Mouse (Mus musculus): ENCODE measurements around the gene Klc2. TPM values are rescaled to one million over a fixed set of nuclear protein-coding genes. Genes with fewer than 3 reads are reported as not detected.

Klc2 gene
- polyA plus RNA-seq, 1 experiment from 2014 or later = 17.9 TPM

- 61% methylated on average over 7 of the region's 7 CpGs for WGBS
- no peak for ATAC-seq (ENCODE audit: insufficient number of reproducible peaks, low FRiP score, low TSS enrichment, low read depth)
- Histone ChIP-seq H3K9me3 (replicated peaks) (no peaks in the 10 kb centered on the region), H3K4me3 (replicated peaks) (no peak overlapping the region), H3K9ac (no peak overlapping the region), H3K36me3 (no peaks in the 10 kb centered on the region), H3K27ac (replicated peaks) (no peak overlapping the region), H3K4me2 (replicated peaks) (no peak overlapping the region), H3K4me1 (no peaks in the 10 kb centered on the region), H3K27me3 (no peaks in the 10 kb centered on the region)
Observed at GRCm38 (mm10) chr19:5124055-5124614, 5.8 kb upstream of the Klc2 start.

GRCm38 (mm10) chr19:5123241-5123640, 4.9 kb upstream of the Klc2 start:
- Histone ChIP-seq H3K27ac (replicated peaks) (no peak overlapping the region), H3K4me1 (peaks cover 9% of the 10 kb centered on the region), H3K9me3 (replicated peaks) (no peaks in the 10 kb centered on the region), H3K9ac (no peak overlapping the region), H3K36me3 (no peaks in the 10 kb centered on the region), H3K4me2 (replicated peaks) (no peak overlapping the region), H3K27me3 (no peaks in the 10 kb centered on the region), H3K4me3 (replicated peaks) (no peak overlapping the region)
- no peak for ATAC-seq (ENCODE audit: insufficient number of reproducible peaks, low FRiP score, low TSS enrichment, low read depth)
- 81% methylated on average over 3 of the region's 3 CpGs for WGBS

DNA sequence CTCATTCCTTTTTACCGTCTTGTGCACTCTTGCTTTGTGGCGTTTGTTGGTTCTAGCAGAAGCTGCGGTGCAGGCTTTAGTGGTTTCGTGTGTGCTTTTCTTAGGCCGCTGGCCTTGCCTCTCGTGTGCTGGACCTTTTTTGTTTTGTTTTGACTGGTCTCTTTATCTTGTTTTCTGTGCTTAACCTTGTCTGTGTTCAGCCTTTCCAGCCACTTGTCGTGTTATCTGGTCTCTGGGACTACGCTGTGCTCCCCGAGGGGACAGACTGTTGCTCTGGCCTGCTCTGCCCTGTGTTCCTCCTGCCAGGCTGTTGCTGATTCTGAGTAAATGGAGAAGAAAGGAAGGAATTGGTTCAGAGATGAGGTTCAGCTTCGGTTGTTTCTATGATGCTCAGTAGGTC, 4.1 kb upstream of the Klc2 start:
- peaks cover 10% of the 10 kb centered on the region for H3K4me1 ChIP-seq
- no peak overlapping the region for H3K27ac ChIP-seq (replicated peaks)
- H3K27me3 ChIP-seq = no peaks in the 10 kb centered on the region
- no peaks in the 10 kb centered on the region for H3K36me3 ChIP-seq
- H3K4me3 ChIP-seq (replicated peaks) = no peak overlapping the region
- H3K4me2 ChIP-seq (replicated peaks) = no peak overlapping the region
- WGBS = 74% methylated on average over 10 of the region's 10 CpGs
- ATAC-seq (ENCODE audit: insufficient number of reproducible peaks, low FRiP score, low TSS enrichment, low read depth) = no peak
- no peaks in the 10 kb centered on the region for H3K9me3 ChIP-seq (replicated peaks)
- no peak overlapping the region for H3K9ac ChIP-seq

GRCm38 (mm10) chr19:5117494-5118383, 621 bp downstream of the Klc2 start:
- Histone ChIP-seq H3K36me3 (peaks cover 13% of the 10 kb centered on the region), H3K9me3 (replicated peaks) (no peaks in the 10 kb centered on the region), H3K4me2 (replicated peaks) (peak overlapping the region; percentile 66), H3K4me1 (peaks cover 21% of the 10 kb centered on the region), H3K9ac (peak overlapping the region; percentile 73), H3K4me3 (replicated peaks) (peak overlapping the region; percentile 88), H3K27me3 (no peaks in the 10 kb centered on the region), H3K27ac (replicated peaks) (peak overlapping the region; percentile 96)
- WGBS = under 1% methylated on average over 82 of the region's 83 CpGs
- ATAC-seq (ENCODE audit: insufficient number of reproducible peaks, low FRiP score, low TSS enrichment, low read depth) = peak; percentile 92

DNA sequence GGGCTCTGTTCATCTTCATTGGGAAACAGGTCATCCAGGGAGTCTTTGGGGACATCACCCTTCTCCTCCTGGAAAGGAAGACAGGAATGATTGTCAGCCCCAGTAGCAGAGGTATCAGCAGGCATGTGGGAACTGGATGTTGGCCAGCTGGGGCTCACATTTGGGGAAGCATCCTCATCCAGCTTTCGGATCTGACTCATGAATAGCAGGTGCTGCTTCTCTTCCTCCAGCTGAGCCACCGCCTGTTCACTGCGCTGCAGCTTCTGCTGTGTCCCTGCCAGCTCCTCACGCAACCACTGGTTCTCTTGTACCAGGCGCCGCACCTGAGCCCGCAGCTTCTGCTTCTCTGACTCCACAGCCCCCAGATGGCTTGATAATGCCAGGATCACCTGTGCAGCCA, 4.6 kb downstream of the Klc2 start:
- Histone ChIP-seq H3K9me3 (replicated peaks) (no peaks in the 10 kb centered on the region), H3K27me3 (no peaks in the 10 kb centered on the region), H3K4me2 (replicated peaks) (no peak overlapping the region), H3K4me3 (replicated peaks) (no peak overlapping the region), H3K27ac (replicated peaks) (no peak overlapping the region), H3K4me1 (peaks cover 17% of the 10 kb centered on the region), H3K36me3 (peaks cover 51% of the 10 kb centered on the region), H3K9ac (no peak overlapping the region)
- 89% methylated on average over 7 of the region's 7 CpGs for WGBS
- ATAC-seq (ENCODE audit: insufficient number of reproducible peaks, low FRiP score, low TSS enrichment, low read depth) = no peak

DNA sequence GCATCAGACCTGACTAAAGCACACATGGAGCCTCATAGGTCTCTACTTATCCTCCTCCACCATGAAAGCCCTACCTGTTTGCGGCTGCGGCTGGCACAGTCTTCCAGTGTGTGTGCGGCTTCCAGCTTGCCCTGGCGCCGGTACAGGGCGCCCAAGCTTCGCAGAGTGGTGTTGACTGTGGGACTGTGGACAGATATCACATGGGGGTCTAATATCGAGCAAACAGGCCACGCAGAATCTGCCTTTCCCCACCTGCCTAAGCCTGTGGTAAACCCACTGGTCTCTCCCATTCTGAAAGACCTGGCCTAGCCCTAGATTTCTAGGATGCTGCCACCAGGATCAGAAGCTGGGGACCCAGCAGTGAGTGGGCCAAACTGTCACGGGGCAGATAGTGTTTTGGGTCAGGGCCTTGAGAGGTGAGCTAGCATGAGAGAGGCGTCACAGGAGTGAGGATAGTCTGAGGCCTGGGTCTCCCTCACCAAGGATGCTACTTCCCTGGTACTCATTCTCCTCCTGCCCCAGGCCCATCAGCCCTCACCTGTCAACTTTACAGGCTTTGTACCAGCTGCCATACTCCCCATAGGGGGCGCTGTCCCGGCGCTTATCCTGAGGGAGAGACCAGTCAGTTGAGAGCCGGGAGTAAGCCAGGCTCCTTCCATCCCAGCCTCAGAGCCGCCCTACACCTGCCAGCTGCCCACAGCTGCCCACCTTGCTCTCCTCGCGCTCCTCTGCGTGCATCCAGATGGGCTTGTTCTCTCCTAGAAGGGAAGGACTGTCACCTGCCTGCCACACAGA, 8.5 kb downstream of the Klc2 start:
- 74% methylated on average over 19 of the region's 19 CpGs for WGBS
- peaks cover 60% of the 10 kb centered on the region for H3K36me3 ChIP-seq
- no peaks in the 10 kb centered on the region for H3K27me3 ChIP-seq
- H3K9me3 ChIP-seq (replicated peaks) = no peaks in the 10 kb centered on the region
- no peak overlapping the region for H3K4me3 ChIP-seq (replicated peaks)
- no peak overlapping the region for H3K9ac ChIP-seq
- no peak for ATAC-seq (ENCODE audit: insufficient number of reproducible peaks, low FRiP score, low TSS enrichment, low read depth)
- no peak overlapping the region for H3K27ac ChIP-seq (replicated peaks)
- peaks cover 18% of the 10 kb centered on the region for H3K4me1 ChIP-seq
- H3K4me2 ChIP-seq (replicated peaks) = no peak overlapping the region

- 33% methylated on average over 4 of the region's 4 CpGs for WGBS
- Histone ChIP-seq H3K9ac (no peak overlapping the region), H3K4me1 (peaks cover 18% of the 10 kb centered on the region), H3K27me3 (no peaks in the 10 kb centered on the region), H3K27ac (replicated peaks) (no peak overlapping the region), H3K4me3 (replicated peaks) (no peak overlapping the region), H3K36me3 (peaks cover 66% of the 10 kb centered on the region), H3K9me3 (replicated peaks) (no peaks in the 10 kb centered on the region), H3K4me2 (replicated peaks) (no peak overlapping the region)
- ATAC-seq (ENCODE audit: insufficient number of reproducible peaks, low FRiP score, low TSS enrichment, low read depth) = no peak
Observed at GRCm38 (mm10) chr19:5108702-5109101, 9.7 kb downstream of the Klc2 start.

- 0 out of 2 replicates have a peak, but pooled peaks have one; percentile 25 for ATAC-seq (ENCODE audit: insufficient number of reproducible peaks, low FRiP score, low TSS enrichment, low read depth)
- Histone ChIP-seq H3K27me3 (no peaks in the 10 kb centered on the region), H3K27ac (replicated peaks) (no peak overlapping the region), H3K9ac (no peak overlapping the region), H3K4me1 (peaks cover 18% of the 10 kb centered on the region), H3K36me3 (peaks cover 66% of the 10 kb centered on the region), H3K9me3 (replicated peaks) (no peaks in the 10 kb centered on the region), H3K4me3 (replicated peaks) (no peak overlapping the region), H3K4me2 (replicated peaks) (no peak overlapping the region)
- WGBS = 29% methylated on average over 5 of the region's 5 CpGs
Observed at GRCm38 (mm10) chr19:5108271-5108575, 10.1 kb downstream of the Klc2 start.

DNA sequence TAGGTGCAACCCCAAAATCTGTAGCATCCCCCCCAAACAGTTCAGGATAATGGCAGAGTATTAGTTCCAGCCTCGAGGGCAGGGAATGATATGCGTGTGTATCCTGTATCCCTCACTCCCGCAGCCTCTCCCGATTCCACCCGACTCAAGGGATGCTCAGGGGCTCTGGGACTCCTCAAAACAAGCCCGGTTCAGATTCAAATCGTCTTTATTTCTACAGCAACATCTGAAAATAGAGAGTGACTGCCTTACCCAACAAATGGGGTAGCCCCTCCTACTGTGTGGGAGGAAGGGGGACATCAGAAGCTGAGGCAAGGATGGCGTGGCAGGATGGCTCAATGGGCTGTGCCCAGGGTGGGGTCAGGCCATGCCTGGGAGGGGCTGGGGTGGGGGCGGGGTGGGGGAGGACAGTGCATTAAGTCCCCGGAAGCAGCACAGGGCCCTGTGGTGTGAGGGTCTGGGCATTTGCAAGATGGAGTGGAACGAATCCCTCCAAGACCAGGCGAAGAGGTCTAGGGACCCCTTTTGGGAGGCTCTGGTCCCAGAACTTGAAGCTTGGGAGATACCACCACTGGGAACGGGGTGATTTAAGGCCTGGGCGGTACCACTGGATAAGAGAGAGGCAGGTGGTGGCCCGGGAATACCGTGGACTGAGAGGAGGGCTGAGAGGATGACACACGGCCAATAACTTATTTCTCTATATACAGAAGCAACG, 10.6 kb downstream of the Klc2 start:
- WGBS = 68% methylated on average over 18 of the region's 18 CpGs
- Histone ChIP-seq H3K27ac (replicated peaks) (no peak overlapping the region), H3K4me1 (peaks cover 18% of the 10 kb centered on the region), H3K4me2 (replicated peaks) (no peak overlapping the region), H3K9me3 (replicated peaks) (no peaks in the 10 kb centered on the region), H3K9ac (peak overlapping the region; percentile 4; the same call in 1 of the 2 replicates), H3K36me3 (peaks cover 67% of the 10 kb centered on the region), H3K27me3 (no peaks in the 10 kb centered on the region), H3K4me3 (replicated peaks) (no peak overlapping the region)
- no peak for ATAC-seq (ENCODE audit: insufficient number of reproducible peaks, low FRiP score, low TSS enrichment, low read depth)

DNA sequence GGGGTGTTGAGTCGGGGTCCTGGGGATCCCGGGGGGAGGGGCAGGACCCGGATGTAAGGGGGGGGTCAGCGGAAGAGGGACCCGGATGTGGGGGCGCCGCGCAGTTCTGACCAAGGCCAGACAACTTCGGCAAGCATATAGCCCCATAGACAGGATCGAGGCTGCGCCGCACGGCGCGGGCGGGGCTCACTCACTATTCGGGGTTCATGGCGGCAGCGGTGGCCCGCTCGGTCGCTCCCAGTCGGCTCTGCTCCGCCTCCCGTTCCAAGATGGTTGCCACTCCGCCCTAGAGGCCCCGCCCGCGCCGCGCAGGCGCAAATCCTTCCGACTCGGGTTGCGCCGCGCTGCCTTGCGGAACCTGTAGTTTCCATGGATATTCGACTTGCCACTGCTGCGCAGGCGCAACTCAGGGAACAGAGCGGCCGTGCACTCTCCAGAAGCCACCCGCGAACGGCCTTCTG, 11.6 kb downstream of the Klc2 start, which contains the start of gene Rab1b:
Gene Rab1b, minus strand, starts transcription at position 342 of the 461 bp plus-strand sequence.
- peak within 1 kb of the TSS; percentile 87 for H3K4me2 ChIP-seq (replicated peaks)
- no peaks in the 10 kb centered on the region for H3K27me3 ChIP-seq
- no peaks in the 10 kb centered on the region for H3K9me3 ChIP-seq (replicated peaks)
- H3K9ac ChIP-seq = peak within 1 kb of the TSS; percentile 87
- peaks cover 18% of the 10 kb centered on the region for H3K4me1 ChIP-seq
- ATAC-seq (ENCODE audit: insufficient number of reproducible peaks, low FRiP score, low TSS enrichment, low read depth) = peak; percentile 92
- peak within 1 kb of the TSS; percentile 98 for H3K27ac ChIP-seq (replicated peaks)
- H3K4me3 ChIP-seq (replicated peaks) = peak within 1 kb of the TSS; percentile 83
- under 1% methylated on average over 46 of the region's 46 CpGs for WGBS
- peaks cover 70% of the 10 kb centered on the region for H3K36me3 ChIP-seq

All from embryonic facial prominence, embryonic 15.5 days (tissue).